Mouse (Mus musculus): ENCODE data around the gene Sox3. TPM values are rescaled to one million over a fixed set of nuclear protein-coding genes. Genes with fewer than 3 reads are reported as not detected.

The Sox3 gene
- polyA plus RNA-seq (2015; fragmentation: Nextera tagmentation; extraction: Ambion mirVana): 1.9 and 3.7 TPM in 2 replicates

DNA sequence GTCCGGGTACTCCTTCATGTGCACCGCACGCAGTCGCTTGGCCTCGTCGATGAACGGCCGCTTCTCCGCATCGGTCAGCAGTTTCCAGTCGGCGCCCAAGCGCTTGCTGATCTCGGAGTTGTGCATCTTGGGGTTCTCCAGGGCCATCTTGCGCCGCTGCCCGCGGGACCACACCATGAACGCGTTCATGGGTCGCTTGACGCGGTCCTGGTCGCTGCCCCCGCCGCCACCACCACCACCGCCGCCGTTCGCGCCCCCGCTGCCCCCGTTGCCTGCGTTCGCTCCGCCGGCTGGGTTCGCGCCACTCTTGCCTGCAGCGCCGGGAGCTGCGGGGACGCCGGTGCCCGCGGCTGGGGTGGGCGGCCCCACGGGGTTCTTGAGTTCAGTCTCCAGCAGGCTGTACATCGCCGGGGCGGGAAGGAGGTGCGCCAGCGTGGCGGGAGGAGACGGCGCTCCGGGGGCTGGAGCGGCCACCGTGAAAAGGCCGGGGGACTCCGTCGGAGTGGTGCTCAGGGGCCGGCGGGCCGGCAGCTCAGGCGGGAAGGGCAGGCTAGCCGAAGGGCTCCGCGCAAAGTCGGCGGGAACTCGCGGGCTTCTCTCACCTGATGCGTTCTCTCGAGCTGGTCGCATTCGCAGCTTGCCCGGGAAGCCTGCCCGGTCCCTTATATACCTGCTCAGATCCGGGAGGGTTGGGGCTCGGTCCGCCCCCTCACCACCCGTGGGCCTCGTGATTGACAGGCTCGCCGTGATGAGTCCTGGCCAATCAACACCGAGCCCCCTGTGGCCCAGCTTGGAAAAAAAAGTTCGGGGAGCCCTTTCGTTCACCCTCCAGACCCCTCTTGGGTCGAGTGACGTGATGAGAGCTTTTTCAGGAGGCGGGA is at the start of gene Sox3:
TSS of gene Sox3 (minus strand) at position 630 of the 881 bp plus-strand sequence.

All from neural tube, postnatal 0 days (tissue).